Mouse (Mus musculus) right cerebral cortex, postnatal 25 days (tissue): ENCODE results near the gene Rras.
"Not testable (repeated sequence)": the region's sequence is repeated elsewhere in the genome, so short reads cannot be mapped to it uniquely, and the experiment has no call there.

ENCODE experiments used
- DNase-seq: peaks from one replicate; pipeline ENCODE4 v3.0.0; 2022

Rras gene

GRCm38 (mm10) chr7:45000539-45001114 is 17.1 kb upstream of the Rras start:
- DNase-seq: no peak

DNA sequence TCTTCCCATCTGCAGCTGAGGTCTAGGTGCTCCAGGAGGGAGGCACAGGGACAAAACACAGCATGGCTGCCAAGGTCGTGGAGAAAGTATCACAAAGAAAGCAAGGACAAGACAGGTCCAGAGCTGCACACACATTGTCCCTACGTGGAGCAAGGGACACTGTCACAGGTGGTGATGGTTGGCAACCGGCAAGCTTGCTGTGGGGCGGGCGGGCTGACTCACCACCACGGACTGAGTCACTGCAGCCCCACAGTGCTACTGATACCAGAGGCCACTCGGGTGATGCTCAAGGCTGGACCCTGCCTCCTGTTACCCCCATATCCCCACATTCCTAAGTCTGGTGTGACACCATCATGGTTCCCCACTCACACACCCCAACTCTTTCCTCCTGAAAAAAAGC is 15.3 kb upstream of the Rras start:
- DNase-seq: no peak

GRCm38 (mm10) chr7:45004546-45004945 is 13.2 kb upstream of the Rras start:
- no peak for DNase-seq

DNA sequence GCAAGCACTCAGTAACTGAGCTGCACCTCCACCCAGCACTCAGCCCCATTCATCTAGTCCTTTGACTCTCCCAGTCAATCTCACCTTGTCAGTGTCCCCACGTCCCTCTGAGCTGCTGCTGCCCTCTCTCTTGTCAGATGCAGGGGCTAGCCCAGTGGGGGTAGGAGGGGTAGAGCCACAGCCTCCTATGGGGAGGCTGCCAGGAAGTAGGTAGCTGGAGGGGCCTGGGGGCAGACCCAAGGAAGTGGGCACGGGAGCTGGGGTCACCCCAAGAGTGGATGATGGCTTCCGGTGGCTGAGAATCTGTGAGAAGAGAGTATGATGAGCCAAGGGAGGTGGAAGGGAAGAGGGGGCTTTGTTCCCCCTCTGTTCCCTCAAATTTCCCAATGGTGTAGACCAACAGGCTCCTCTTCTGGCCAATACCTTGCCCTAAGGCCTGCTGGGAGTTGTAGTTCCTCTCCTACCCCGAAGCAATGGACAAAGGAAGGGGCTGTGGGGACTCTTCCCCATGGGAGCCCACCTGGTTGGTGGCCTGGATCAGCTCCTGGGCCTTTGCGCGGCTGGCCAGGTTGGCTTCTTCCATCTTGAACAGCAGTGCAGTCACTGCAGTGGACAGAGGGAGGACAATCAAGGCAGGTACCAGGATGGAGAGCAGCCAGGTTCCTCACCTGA is 12.3 kb upstream of the Rras start:
- no peak for DNase-seq

- no peak for DNase-seq
These were observed 11.3 kb upstream of the Rras start for GRCm38 (mm10) chr7:45006503-45006902.

- no peak for DNase-seq
These were observed 10.6 kb upstream of the Rras start for GRCm38 (mm10) chr7:45007141-45007540.

- DNase-seq: no peak
These were observed 9.9 kb upstream of the Rras start for GRCm38 (mm10) chr7:45007846-45008245.

DNA sequence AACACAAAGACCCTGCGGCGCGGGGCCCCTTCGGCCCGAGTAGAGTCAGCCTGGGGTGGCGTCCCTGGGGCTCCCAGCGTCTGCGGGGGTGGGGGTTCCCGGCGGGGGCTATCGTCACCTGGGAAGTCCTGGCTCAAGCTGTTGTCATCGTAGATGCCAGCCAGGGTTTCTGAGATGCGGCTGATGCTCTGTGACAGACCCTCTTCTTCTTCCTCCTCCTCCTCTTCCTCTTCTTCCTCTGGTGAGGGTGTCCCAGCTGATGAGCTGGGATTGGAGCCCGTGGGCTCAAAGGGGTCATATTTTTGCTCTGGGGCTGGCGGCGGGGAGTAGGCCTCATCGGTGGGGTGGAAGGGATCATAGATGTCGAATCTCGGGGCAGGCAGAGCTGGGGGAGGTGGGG is 9.3 kb upstream of the Rras start:
- DNase-seq: no peak

DNA sequence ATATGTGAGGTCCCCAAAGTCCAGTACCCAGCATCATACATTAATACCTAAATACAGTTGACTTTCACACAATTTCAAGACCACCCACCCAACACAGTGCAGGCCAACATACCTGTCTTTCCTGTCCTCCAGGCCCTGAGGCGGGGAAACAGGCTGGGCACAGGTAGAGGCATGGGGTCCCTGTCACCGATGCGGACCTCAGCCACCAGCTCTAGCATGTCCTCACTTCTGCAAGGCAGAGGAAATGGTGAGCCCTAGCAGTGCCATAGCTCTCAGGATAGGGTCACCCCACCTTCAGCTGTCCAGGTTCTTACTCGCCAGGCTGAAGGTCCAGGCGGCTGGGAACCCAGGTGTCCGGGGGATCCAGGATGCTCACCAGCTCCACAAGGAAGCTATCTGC is 5.8 kb upstream of the Rras start:
- DNase-seq: no peak

DNA sequence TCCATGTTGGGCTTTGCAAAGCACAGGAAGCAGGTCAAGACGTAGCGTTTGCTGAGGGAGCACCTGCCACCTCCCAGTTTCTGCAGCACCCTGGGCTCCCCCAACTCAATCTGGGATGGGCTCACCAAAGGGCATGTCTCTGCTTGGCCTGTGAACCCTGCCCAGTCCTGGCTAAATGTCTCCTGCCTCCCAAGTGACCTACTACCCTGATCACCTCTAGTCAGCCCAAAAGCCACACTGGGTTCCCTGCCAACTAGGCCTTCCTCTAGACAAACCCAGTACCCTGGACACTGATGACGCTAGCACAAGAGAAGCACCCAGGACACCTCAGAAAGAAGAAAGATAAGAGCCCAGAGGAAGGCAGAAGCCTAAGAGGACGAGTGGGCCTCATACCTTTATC is 4.9 kb upstream of the Rras start:
- no peak for DNase-seq

- DNase-seq: no peak
These were observed 4.2 kb upstream of the Rras start for GRCm38 (mm10) chr7:45013366-45014095.

DNA sequence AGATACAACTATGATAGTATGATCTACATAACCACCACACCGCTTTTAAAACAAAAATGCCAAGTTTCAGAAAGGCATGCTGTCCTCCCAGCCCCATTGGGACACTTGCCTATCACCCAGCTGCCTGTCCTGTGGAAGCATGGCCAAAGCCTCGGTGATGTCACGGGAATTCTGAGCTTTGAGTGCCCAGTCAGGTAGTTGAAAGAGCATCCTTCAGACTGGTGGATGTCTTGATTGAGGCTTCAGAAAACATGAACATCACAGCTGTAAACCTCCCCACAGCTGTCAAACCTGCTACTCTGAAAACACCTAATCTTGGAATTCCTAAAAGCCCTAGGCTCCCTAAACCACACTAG is 3.7 kb upstream of the Rras start:
- no peak for DNase-seq

GRCm38 (mm10) chr7:45015344-45015956 is 2.3 kb upstream of the Rras start:
- DNase-seq: no peak

- peak; percentile 99 for DNase-seq
These were observed 1.7 kb upstream of the Rras start, which contains the start of gene Scaf1 for GRCm38 (mm10) chr7:45015957-45016612. TSS of gene Scaf1 (minus strand) at chr7:45016363.

- DNase-seq: no peak
These were observed 1.0 kb upstream of the Rras start for GRCm38 (mm10) chr7:45016761-45017160.

- no peak for DNase-seq
These were observed 1.3 kb downstream of the Rras start for GRCm38 (mm10) chr7:45019031-45019571.

- DNase-seq: no peak
These were observed 2.5 kb downstream of the Rras start for GRCm38 (mm10) chr7:45020225-45020624.

GRCm38 (mm10) chr7:45023711-45024110 is 6.0 kb downstream of the Rras start:
- not testable (repeated sequence) for DNase-seq

- no peak for DNase-seq
These were observed 6.8 kb downstream of the Rras start for GRCm38 (mm10) chr7:45024281-45025248.

GRCm38 (mm10) chr7:45025601-45026220 is 8.0 kb downstream of the Rras start:
- DNase-seq: no peak

- DNase-seq: no peak
These were observed 8.5 kb downstream of the Rras start for GRCm38 (mm10) chr7:45026256-45026655.
